Mouse (Mus musculus): ENCODE data around the gene Tsnaxip1. TPM values are rescaled to one million over a fixed set of nuclear protein-coding genes. Genes with fewer than 3 reads are reported as not detected.

Tsnaxip1 gene
- 0.52 and 3.4 TPM in 2 replicates for polyA plus RNA-seq (2014; fragmentation: Nextera tagmentation; extraction: Ambion mirVana)

DNA sequence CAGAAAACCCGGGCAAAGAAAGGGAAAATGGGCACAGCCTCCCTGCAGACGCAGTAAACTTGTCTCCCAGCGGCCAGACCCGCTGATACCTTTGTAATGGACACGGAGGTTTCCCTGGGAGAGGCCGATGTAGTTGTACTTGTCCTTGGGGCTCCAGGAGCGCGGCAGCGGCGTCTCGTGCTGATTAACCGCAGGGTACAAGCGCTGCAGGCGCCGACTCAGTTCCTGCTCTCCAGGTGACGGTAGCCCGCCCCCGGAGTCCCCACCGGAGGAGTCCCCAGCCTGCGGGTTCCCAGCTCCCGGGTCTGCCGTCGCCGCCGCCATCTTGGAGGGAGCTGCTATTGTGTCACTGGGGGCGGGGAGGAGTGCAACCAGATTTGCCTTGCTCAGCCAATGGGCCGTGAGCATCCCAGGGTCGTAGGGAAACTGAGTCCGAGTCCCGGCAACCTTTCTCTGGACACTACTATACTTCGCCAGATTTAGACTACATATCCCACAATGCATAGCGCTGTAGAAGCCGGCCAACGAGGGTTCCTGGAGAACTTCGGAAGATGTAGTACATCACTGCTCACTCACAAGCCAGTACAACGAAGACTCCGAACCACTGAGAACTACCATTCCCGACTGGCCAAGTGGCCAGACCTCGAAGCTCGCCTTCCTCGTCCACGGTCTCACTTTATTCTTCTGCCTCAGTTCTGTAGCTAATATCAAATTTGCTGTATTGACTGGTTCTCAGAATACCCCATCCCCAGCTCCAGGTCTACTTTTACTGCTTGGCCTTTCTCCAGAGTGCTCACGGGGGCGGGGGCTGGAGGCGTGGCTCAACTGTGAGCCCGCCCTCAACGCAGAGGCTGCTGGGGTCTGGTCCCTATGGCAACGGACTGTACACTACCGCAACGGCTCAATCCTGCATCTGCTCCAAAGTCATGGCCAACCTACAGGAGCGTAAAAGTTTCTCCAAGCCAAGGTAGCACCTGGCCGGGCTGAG, at the start of gene Tsnaxip1, which contains the start of gene Ranbp10:
Tsnaxip1 (plus strand) TSS at position 871 of the 988 bp plus-strand sequence.
Ranbp10 (minus strand) TSS at position 490 of the 988 bp plus-strand sequence.
- H3K9me3 ChIP-seq (ENCODE audit: control insufficient read depth, low read length), result no peaks in the 10 kb centered on the region
- peak; percentile 100 for DNase-seq (ENCODE audit: low spot score)
- no peaks in the 10 kb centered on the region for H3K27me3 ChIP-seq (replicated peaks; ENCODE audit: control insufficient read depth, insufficient read depth, low read length)
- peak; percentile 99 for ATAC-seq (ENCODE audit: low read depth)
- peaks cover 10% of the 10 kb centered on the region; the same call in 1 of the 2 replicates for H3K4me1 ChIP-seq (ENCODE audit: control insufficient read depth, insufficient read depth, low read length)
- peak within 1 kb of the TSS; percentile 65 for H3K27ac ChIP-seq (replicated peaks; ENCODE audit: low read depth, low read length)
- peaks cover 28% of the 10 kb centered on the region for H3K36me3 ChIP-seq (ENCODE audit: control insufficient read depth, insufficient read depth, low read length)
- H3K4me3 ChIP-seq (ENCODE audit: low read depth, low read length), result peak within 1 kb of the TSS; percentile 83
- WGBS, result under 1% methylated on average over 39 of the region's 52 CpGs
- H3K4me2 ChIP-seq (ENCODE audit: low read depth, low read length), result peak within 1 kb of the TSS; percentile 80
- peak within 1 kb of the TSS; percentile 85 for H3K9ac ChIP-seq (ENCODE audit: low read depth, low read length)

DNA sequence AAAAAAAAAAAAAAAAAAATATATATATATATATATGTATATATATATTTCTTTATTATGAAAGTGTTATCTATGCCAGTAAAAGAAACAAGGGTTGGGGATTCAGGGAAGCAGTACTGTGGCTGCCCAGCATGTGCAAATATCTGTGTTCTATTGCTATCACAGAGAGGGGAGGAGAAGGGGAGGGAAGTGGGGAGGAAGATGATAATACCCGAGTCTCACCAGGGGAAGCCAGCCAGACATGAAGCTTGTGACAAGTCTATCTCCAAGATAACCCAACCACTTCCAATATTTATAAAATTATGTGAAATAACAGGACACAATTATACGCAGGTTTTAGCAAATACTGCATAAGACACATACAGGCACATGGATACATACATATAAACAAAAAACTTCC, 49.7 kb upstream of the Tsnaxip1 start:
- DNase-seq (ENCODE audit: low spot score) (no peak), ATAC-seq (ENCODE audit: low read depth) (no peak)
- no peak overlapping the region for H3K4me3 ChIP-seq (ENCODE audit: low read depth, low read length)
- H3K36me3 ChIP-seq (ENCODE audit: control insufficient read depth, insufficient read depth, low read length), result peaks cover 88% of the 10 kb centered on the region
- no peaks in the 10 kb centered on the region for H3K9me3 ChIP-seq (ENCODE audit: control insufficient read depth, low read length)
- H3K27ac ChIP-seq (replicated peaks; ENCODE audit: low read depth, low read length), result no peak overlapping the region
- no peak overlapping the region for H3K4me2 ChIP-seq (ENCODE audit: low read depth, low read length)
- no peaks in the 10 kb centered on the region for H3K27me3 ChIP-seq (replicated peaks; ENCODE audit: control insufficient read depth, insufficient read depth, low read length)
- H3K4me1 ChIP-seq (ENCODE audit: control insufficient read depth, insufficient read depth, low read length), result no peaks in the 10 kb centered on the region
- no peak overlapping the region for H3K9ac ChIP-seq (ENCODE audit: low read depth, low read length)
- 89% methylated on average over 2 of the region's 2 CpGs for WGBS

DNA sequence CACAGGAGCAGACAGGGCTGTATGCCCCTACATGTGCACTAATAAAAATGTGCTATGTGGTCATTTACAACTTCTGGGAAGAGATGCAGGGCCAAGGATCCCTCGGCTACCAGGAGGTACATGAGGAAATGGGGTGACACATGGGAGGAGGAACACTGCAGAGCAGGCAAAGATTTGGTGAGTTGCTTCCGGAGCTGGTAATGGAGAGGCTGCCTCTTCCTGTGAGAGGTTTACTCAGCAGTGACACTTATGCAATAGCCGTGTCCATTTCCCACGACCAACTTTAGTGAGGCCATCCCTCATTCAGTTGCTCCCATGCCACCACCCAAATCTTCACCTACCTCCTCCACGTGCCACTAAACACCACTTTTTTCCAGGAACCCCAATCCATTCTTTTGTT, 47.2 kb upstream of the Tsnaxip1 start:
- DNase-seq (ENCODE audit: low spot score) (no peak), ATAC-seq (ENCODE audit: low read depth) (no peak)
- Histone ChIP-seq H3K4me2 (ENCODE audit: low read depth, low read length) (no peak overlapping the region), H3K27me3 (replicated peaks; ENCODE audit: control insufficient read depth, insufficient read depth, low read length) (no peaks in the 10 kb centered on the region), H3K27ac (replicated peaks; ENCODE audit: low read depth, low read length) (no peak overlapping the region), H3K4me3 (ENCODE audit: low read depth, low read length) (no peak overlapping the region), H3K36me3 (ENCODE audit: control insufficient read depth, insufficient read depth, low read length) (peaks cover 76% of the 10 kb centered on the region), H3K4me1 (ENCODE audit: control insufficient read depth, insufficient read depth, low read length) (no peaks in the 10 kb centered on the region), H3K9me3 (ENCODE audit: control insufficient read depth, low read length) (no peaks in the 10 kb centered on the region), H3K9ac (ENCODE audit: low read depth, low read length) (no peak overlapping the region)
- 93% methylated on average over 5 of the region's 5 CpGs for WGBS

DNA sequence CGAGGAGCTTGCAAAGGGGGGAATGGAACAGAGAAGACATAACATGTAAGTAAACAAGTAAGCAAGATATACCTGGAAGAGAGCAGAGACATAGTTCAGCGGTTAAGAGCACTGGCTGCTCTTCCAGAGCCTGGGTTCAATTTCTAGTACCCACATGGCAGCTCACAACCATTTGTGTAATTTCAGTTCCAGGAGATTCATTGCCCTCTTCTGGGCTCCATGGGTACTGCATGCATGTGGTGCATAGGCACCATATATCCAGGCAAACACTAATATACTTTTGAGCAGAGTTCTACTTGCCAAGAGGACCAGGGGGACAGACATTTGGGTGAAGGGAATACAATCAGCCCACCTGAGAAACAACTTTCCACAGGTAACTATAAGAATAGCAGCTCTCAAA, 39.3 kb upstream of the Tsnaxip1 start:
- ATAC-seq (ENCODE audit: low read depth) (no peak), DNase-seq (ENCODE audit: low spot score) (no peak)
- WGBS, result 90% methylated on average over 2 of the region's 2 CpGs
- no peak overlapping the region for H3K4me2 ChIP-seq (ENCODE audit: low read depth, low read length)
- no peaks in the 10 kb centered on the region for H3K4me1 ChIP-seq (ENCODE audit: control insufficient read depth, insufficient read depth, low read length)
- no peaks in the 10 kb centered on the region for H3K27me3 ChIP-seq (replicated peaks; ENCODE audit: control insufficient read depth, insufficient read depth, low read length)
- H3K9ac ChIP-seq (ENCODE audit: low read depth, low read length), result no peak overlapping the region
- H3K9me3 ChIP-seq (ENCODE audit: control insufficient read depth, low read length), result no peaks in the 10 kb centered on the region
- H3K4me3 ChIP-seq (ENCODE audit: low read depth, low read length), result no peak overlapping the region
- H3K27ac ChIP-seq (replicated peaks; ENCODE audit: low read depth, low read length), result no peak overlapping the region
- peaks cover 24% of the 10 kb centered on the region for H3K36me3 ChIP-seq (ENCODE audit: control insufficient read depth, insufficient read depth, low read length)

DNA sequence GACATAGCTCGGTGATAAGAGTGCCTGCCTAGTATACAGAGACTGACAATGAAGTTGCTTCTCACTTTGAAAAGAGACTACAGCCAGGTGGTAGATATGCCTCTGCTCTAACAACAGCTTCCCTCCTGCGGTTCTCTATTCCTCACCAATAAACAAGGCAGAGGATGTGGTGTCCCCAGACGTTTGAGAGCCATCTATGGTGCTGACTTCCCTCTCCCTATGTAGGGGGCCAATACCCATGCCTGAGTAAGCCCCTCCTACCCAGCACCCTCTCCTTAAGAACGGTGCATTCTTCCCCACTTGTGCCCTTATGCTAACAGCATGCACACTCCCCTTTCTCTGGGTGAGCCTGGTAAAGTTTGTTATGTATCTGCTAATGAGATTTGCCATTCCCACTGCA, 38.6 kb upstream of the Tsnaxip1 start:
- ATAC-seq (ENCODE audit: low read depth) (no peak), DNase-seq (ENCODE audit: low spot score) (no peak)
- 68% methylated on average over 4 of the region's 4 CpGs for WGBS
- H3K27me3 ChIP-seq (replicated peaks; ENCODE audit: control insufficient read depth, insufficient read depth, low read length), result no peaks in the 10 kb centered on the region
- H3K4me3 ChIP-seq (ENCODE audit: low read depth, low read length), result no peak overlapping the region
- H3K9ac ChIP-seq (ENCODE audit: low read depth, low read length), result no peak overlapping the region
- H3K4me1 ChIP-seq (ENCODE audit: control insufficient read depth, insufficient read depth, low read length), result no peaks in the 10 kb centered on the region
- peaks cover 22% of the 10 kb centered on the region for H3K36me3 ChIP-seq (ENCODE audit: control insufficient read depth, insufficient read depth, low read length)
- no peak overlapping the region for H3K4me2 ChIP-seq (ENCODE audit: low read depth, low read length)
- no peaks in the 10 kb centered on the region for H3K9me3 ChIP-seq (ENCODE audit: control insufficient read depth, low read length)
- no peak overlapping the region for H3K27ac ChIP-seq (replicated peaks; ENCODE audit: low read depth, low read length)

DNA sequence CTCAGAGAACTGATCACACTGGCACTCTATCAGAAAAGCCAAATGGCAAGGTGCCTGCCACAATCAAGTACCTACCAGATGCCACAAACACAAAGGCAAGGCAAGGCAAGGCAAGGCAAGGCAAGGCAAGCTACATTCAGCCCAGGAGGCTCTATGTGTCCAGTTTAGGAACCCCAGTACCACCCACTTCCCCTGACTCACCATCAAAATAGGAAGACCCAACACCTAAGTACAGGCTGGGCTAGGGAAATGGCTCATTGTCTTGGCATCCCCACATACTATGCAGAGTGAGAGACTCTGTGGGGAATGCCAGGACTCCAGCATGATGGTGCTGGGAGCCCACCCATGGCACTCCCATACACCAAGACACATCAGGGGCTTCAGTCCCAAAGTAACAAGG, 37.9 kb upstream of the Tsnaxip1 start:
- no peak overlapping the region for H3K9ac ChIP-seq (ENCODE audit: low read depth, low read length)
- H3K27me3 ChIP-seq (replicated peaks; ENCODE audit: control insufficient read depth, insufficient read depth, low read length), result no peaks in the 10 kb centered on the region
- no peaks in the 10 kb centered on the region for H3K4me1 ChIP-seq (ENCODE audit: control insufficient read depth, insufficient read depth, low read length)
- H3K4me3 ChIP-seq (ENCODE audit: low read depth, low read length), result no peak overlapping the region
- DNase-seq (ENCODE audit: low spot score) (no peak), ATAC-seq (ENCODE audit: low read depth) (no peak)
- H3K9me3 ChIP-seq (ENCODE audit: control insufficient read depth, low read length), result no peaks in the 10 kb centered on the region
- no peak overlapping the region for H3K27ac ChIP-seq (replicated peaks; ENCODE audit: low read depth, low read length)
- peaks cover 19% of the 10 kb centered on the region for H3K36me3 ChIP-seq (ENCODE audit: control insufficient read depth, insufficient read depth, low read length)
- no peak overlapping the region for H3K4me2 ChIP-seq (ENCODE audit: low read depth, low read length)

DNA sequence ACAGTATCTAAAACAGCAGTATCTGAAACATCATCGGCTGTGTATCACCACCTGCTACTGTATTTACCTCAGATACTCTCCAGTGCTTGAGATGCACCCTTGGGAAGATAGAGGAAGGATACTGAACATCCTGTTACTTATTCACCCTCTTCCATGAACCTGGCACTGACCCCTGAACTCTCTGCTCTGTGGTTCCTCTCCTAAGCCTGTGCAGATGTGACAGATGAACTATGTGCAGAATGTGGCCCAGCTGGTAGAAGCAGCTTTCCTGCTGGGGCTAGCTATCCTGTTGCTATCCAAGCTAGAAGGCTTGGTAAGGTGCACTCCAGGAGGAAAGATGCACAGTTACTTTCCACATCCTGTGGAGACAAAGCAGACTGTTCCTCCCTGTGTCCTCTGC, 34.2 kb upstream of the Tsnaxip1 start:
- Histone ChIP-seq H3K9me3 (ENCODE audit: control insufficient read depth, low read length) (no peaks in the 10 kb centered on the region), H3K4me3 (ENCODE audit: low read depth, low read length) (no peak overlapping the region), H3K4me1 (ENCODE audit: control insufficient read depth, insufficient read depth, low read length) (no peaks in the 10 kb centered on the region; the same call in 1 of the 2 replicates), H3K27ac (replicated peaks; ENCODE audit: low read depth, low read length) (no peak overlapping the region), H3K27me3 (replicated peaks; ENCODE audit: control insufficient read depth, insufficient read depth, low read length) (no peaks in the 10 kb centered on the region), H3K9ac (ENCODE audit: low read depth, low read length) (no peak overlapping the region), H3K36me3 (ENCODE audit: control insufficient read depth, insufficient read depth, low read length) (0 out of 2 replicates have a peak, but pooled peaks cover 8% of the 10 kb centered on the region), H3K4me2 (ENCODE audit: low read depth, low read length) (no peak overlapping the region)
- no peak for DNase-seq (ENCODE audit: low spot score)
- WGBS, result 89% methylated on average over 1 of the region's 1 CpGs
- ATAC-seq (ENCODE audit: low read depth), result no peak

DNA sequence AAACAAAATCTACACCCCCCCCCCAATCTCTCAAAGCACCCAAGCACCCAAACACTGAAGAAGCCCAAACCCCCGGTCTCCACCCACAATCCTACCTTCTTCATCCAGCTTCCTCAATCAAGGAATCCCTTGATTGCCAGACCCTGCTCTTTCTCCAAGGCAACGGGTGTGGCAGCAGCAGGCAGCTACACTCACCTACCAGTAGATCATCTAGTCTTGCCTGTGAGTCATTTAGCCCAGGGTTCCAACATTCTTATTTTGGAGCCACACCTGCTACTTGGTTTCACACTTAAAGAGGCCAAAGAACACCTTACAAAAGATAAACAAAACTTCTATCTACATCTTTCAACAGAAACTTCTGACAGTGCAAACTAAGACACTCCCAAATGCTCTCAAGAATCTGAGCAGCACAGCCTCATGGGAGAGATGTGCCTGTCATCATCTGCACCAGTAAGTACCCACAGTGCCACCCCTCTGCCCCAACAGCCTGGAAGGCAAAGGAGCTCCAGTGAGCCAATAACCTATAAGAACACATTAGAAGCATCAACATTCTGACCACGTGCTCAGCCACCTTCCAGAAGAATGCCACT, 33.4 kb upstream of the Tsnaxip1 start:
- no peak for ATAC-seq (ENCODE audit: low read depth)
- H3K27ac ChIP-seq (replicated peaks; ENCODE audit: low read depth, low read length), result no peak overlapping the region
- 76% methylated on average over 3 of the region's 3 CpGs for WGBS

More for the DNA sequence above, 33.4 kb upstream of the Tsnaxip1 start:
- Histone ChIP-seq H3K4me2 (ENCODE audit: low read depth, low read length) (no peak overlapping the region), H3K27me3 (replicated peaks; ENCODE audit: control insufficient read depth, insufficient read depth, low read length) (no peaks in the 10 kb centered on the region), H3K4me3 (ENCODE audit: low read depth, low read length) (no peak overlapping the region), H3K36me3 (ENCODE audit: control insufficient read depth, insufficient read depth, low read length) (0 out of 2 replicates have a peak, but pooled peaks cover 8% of the 10 kb centered on the region), H3K4me1 (ENCODE audit: control insufficient read depth, insufficient read depth, low read length) (peaks cover 8% of the 10 kb centered on the region; the same call in 1 of the 2 replicates), H3K9ac (ENCODE audit: low read depth, low read length) (no peak overlapping the region), H3K9me3 (ENCODE audit: control insufficient read depth, low read length) (no peaks in the 10 kb centered on the region)
- DNase-seq (ENCODE audit: low spot score), result peak; percentile 31
